Mouse (Mus musculus): ENCODE measurements at regions not wholly inside any gene's neighbourhood (a gene's known extent, or its start where the extent isn't known, plus 50 kb on each side); places are given as distances from the start of the nearest gene placed in this dataset.

- no peak for DNase-seq
Observed at GRCm38 (mm10) chr14:31891500-31892185, 61.2 kb upstream of the Ankrd28 start.

GRCm38 (mm10) chr14:31892186-31892510 is 61.7 kb upstream of the Ankrd28 start:
- no peak for DNase-seq

- no peak for DNase-seq
Observed at GRCm38 (mm10) chr14:31896500-31896899, 66.0 kb upstream of the Ankrd28 start.

- DNase-seq = no peak
Observed at GRCm38 (mm10) chr14:31899504-31899903, 69.1 kb upstream of the Ankrd28 start.

- no peak for DNase-seq
Observed at GRCm38 (mm10) chr14:31899906-31900305, 69.5 kb upstream of the Ankrd28 start.

GRCm38 (mm10) chr14:31901901-31902300 is 71.5 kb upstream of the Ankrd28 start:
- peak; percentile 26 for DNase-seq

GRCm38 (mm10) chr14:31903664-31904063 is 73.2 kb upstream of the Ankrd28 start:
- no peak for DNase-seq

- no peak for DNase-seq
Observed at GRCm38 (mm10) chr14:31908591-31908990, 78.1 kb upstream of the Ankrd28 start.

- peak; percentile 43 for DNase-seq
Observed at GRCm38 (mm10) chr14:31909291-31909690, 78.8 kb upstream of the Ankrd28 start.

GRCm38 (mm10) chr14:31910809-31911208 is 80.4 kb upstream of the Ankrd28 start:
- no peak for DNase-seq

- DNase-seq = no peak
Observed at GRCm38 (mm10) chr14:31918461-31918860, 88.0 kb upstream of the Ankrd28 start.

GRCm38 (mm10) chr14:31918921-31919320 is 88.5 kb upstream of the Ankrd28 start:
- DNase-seq = no peak

GRCm38 (mm10) chr14:31929161-31929707 is 98.8 kb upstream of the Ankrd28 start:
- DNase-seq = peak; percentile 87

- peak; percentile 94 for DNase-seq
Observed at GRCm38 (mm10) chr14:31930367-31930766, 98.4 kb upstream of the Galnt15 start.

- DNase-seq = peak; percentile 37
Observed at GRCm38 (mm10) chr14:31931971-31932370, 96.8 kb upstream of the Galnt15 start.

- DNase-seq = no peak
Observed at GRCm38 (mm10) chr14:31933441-31933840, 95.3 kb upstream of the Galnt15 start.

- DNase-seq = no peak
Observed at GRCm38 (mm10) chr14:31933841-31934271, 94.9 kb upstream of the Galnt15 start.

- no peak for DNase-seq
Observed at GRCm38 (mm10) chr14:31934321-31934720, 94.5 kb upstream of the Galnt15 start.

- DNase-seq = no peak
Observed at GRCm38 (mm10) chr14:31934771-31935170, 94.0 kb upstream of the Galnt15 start.

GRCm38 (mm10) chr14:31935411-31935810 is 93.4 kb upstream of the Galnt15 start:
- no peak for DNase-seq

GRCm38 (mm10) chr14:31936581-31936980 is 92.2 kb upstream of the Galnt15 start:
- no peak for DNase-seq

GRCm38 (mm10) chr14:31940900-31941299 is 87.9 kb upstream of the Galnt15 start:
- no peak for DNase-seq

- peak; percentile 56 for DNase-seq
Observed at GRCm38 (mm10) chr14:31942266-31942960, 86.4 kb upstream of the Galnt15 start.

- DNase-seq = no peak
Observed at GRCm38 (mm10) chr14:31944682-31945081, 84.1 kb upstream of the Galnt15 start.

Data from kidney, adult 11 months (tissue).